Mouse (Mus musculus) forebrain, postnatal 0 days (tissue): ENCODE results near the gene Exph5. TPM values are rescaled to one million over a fixed set of nuclear protein-coding genes. Genes with fewer than 3 reads are reported as not detected.

ENCODE experiments used
- ATAC-seq: fragments of 200-750 bp; cut with Nextera tagmentation; 2 replicates; pipeline ENCODE4 v1.8.0; 2017; ENCODE audit warnings: mild to moderate bottlenecking, moderate library complexity
- DNase-seq: peaks from one replicate; pipeline ENCODE4 v3.0.0-alpha.2; 2015
- H3K27ac ChIP-seq: fragments of 300-500 bp; sonication (generic); 2 replicates; pipeline ENCODE4 v1.5.1; 2014; ENCODE audit warnings: low read depth, mild to moderate bottlenecking, antibody characterized with exemption, low read length, moderate library complexity, mixed read lengths
- H3K27me3 ChIP-seq: fragments of 300-500 bp; sonication (generic); 2 replicates; pipeline ENCODE4 v1.6.1; 2014; ENCODE audit warnings: mild to moderate bottlenecking, low read length, mixed read lengths; ENCODE audit not compliant: insufficient read depth
- H3K36me3 ChIP-seq: fragments of 300-500 bp; sonication (generic); 2 replicates; pipeline ENCODE4 v1.6.1; 2014; ENCODE audit warnings: mild to moderate bottlenecking, moderate library complexity; ENCODE audit not compliant: insufficient read depth
- H3K4me1 ChIP-seq: fragments of 300-500 bp; sonication (generic); 2 replicates; pipeline ENCODE4 v1.6.1; 2014; ENCODE audit warnings: antibody characterized with exemption; ENCODE audit not compliant: insufficient read depth
- H3K4me2 ChIP-seq: fragments of 300-500 bp; sonication (generic); 2 replicates; pipeline ENCODE4 v1.6.1; 2014; ENCODE audit warnings: low read depth, mild to moderate bottlenecking, moderate library complexity
- H3K4me3 ChIP-seq: fragments of 300-500 bp; sonication (generic); 2 replicates; pipeline ENCODE4 v1.5.1; 2014; ENCODE audit warnings: low read depth, low read length, mixed read lengths
- H3K9ac ChIP-seq: fragments of 300-500 bp; sonication (generic); 2 replicates; pipeline ENCODE4 v1.6.1; 2014; ENCODE audit warnings: mild to moderate bottlenecking
- H3K9me3 ChIP-seq: fragments of 300-500 bp; sonication (generic); 2 replicates; pipeline ENCODE4 v1.6.1; 2016; ENCODE audit warnings: low read length
- CTCF ChIP-seq: sonication (generic); IDR thresholded peaks from 2 replicates; pipeline ENCODE4 v1.5.1; 2016; ENCODE audit warnings: antibody characterized with exemption, control low read depth, low read depth
- WGBS: fragments of 180-500 bp; shearing (Covaris S2); extraction: QIAGEN DNeasy Blood & Tissue Kit; methylation state at CpG from one replicate; pipeline ENCODE4 v1.1.7; 2014; 5-methylcytosine and 5-hydroxymethylcytosine counted together
- microRNA-seq, 2 experiments: library from miRNA; unstranded; fragments of <30 nt; microRNA quantifications; one replicate each; pipeline ENCODE4; 2016
- polyA plus RNA-seq: library from polyadenylated mRNA; unstranded; fragments of >200 nt; fragmentation: Nextera tagmentation; extraction: Ambion mirVana; gene quantifications from 2 replicates; pipeline ENCODE4 v1.2.1, GENCODE M21; 2015
- total RNA-seq: library from RNA; depleted of rRNA; stranded (reverse); fragments of >200 nt; gene quantifications from 2 replicates; pipeline ENCODE4 v1.2.3, GENCODE M21; 2014; rRNA removed

Gene Exph5
- total and polyA plus RNA-seq, 2 experiments from 2014 or later = 0.25 to 0.48 TPM

- no peaks in the 10 kb centered on the region for H3K9me3 ChIP-seq
- ATAC-seq = no peak
- no peaks in the 10 kb centered on the region for H3K36me3 ChIP-seq
- no peak for DNase-seq
- H3K27ac ChIP-seq = no peak overlapping the region
- 90% methylated on average over 3 of the region's 3 CpGs for WGBS
- no peaks in the 10 kb centered on the region for H3K27me3 ChIP-seq
- H3K4me2 ChIP-seq = no peak overlapping the region
- no peaks in the 10 kb centered on the region for H3K4me1 ChIP-seq
- no peak for TF ChIP-seq CTCF
- H3K4me3 ChIP-seq = no peak overlapping the region
- H3K9ac ChIP-seq = no peak overlapping the region
Observed at GRCm38 (mm10) chr9:53426726-53427125, 125.3 kb downstream of the Exph5 start.

Small RNA genes within 50 kb of the gene (microRNA-seq; reads per million reads assigned to microRNA genes)
- 0 reads per million in 2 experiments for gene Mir130c

Other genes with a start within 250 kb of the Exph5 start
- 12.6 and 15.2 TPM in 2 replicates for gene Ddx10, start 53.6 kb upstream of the Exph5 start, total RNA-seq
- gene Ddx10, start 53.6 kb upstream of the Exph5 start, polyA plus RNA-seq = 14.8 and 18.2 TPM in 2 replicates
- 5.2 and 11.1 TPM in 2 replicates for gene Kdelc2, start 82.4 kb downstream of the Exph5 start, total RNA-seq
- 4.3 and 5.5 TPM in 2 replicates for gene Kdelc2, start 82.4 kb downstream of the Exph5 start, polyA plus RNA-seq
- 0.38 and 0.62 TPM in 2 replicates for gene 4930550C14Rik, start 100.7 kb downstream of the Exph5 start, total RNA-seq
- 0.21 and 0.54 TPM in 2 replicates for gene 4930550C14Rik, start 100.7 kb downstream of the Exph5 start, polyA plus RNA-seq
- gene Atm, start 235.1 kb downstream of the Exph5 start, total RNA-seq = 11.1 and 22.2 TPM in 2 replicates
- gene Atm, start 235.1 kb downstream of the Exph5 start, polyA plus RNA-seq = 4.8 and 4.9 TPM in 2 replicates
- gene Npat, start 235.4 kb downstream of the Exph5 start, total RNA-seq = 14.1 and 17.4 TPM in 2 replicates
- 5.3 and 8.6 TPM in 2 replicates for gene Npat, start 235.4 kb downstream of the Exph5 start, polyA plus RNA-seq